Mouse (Mus musculus) megakaryocyte, embryonic 14.5 days (primary cell): ENCODE measurements around the gene Snrnp48. TPM values are rescaled to one million over a fixed set of nuclear protein-coding genes. Genes with fewer than 3 reads are reported as not detected.

Source experiments
- H3K27me3 ChIP-seq: replicated peaks from 2 replicates; pipeline ENCODE3; 2012; ENCODE audit warnings: inconsistent platforms
- H3K36me3 ChIP-seq: replicated peaks from 2 replicates; pipeline ENCODE3; 2012; ENCODE audit warnings: low read length, inconsistent platforms, mixed read lengths
- H3K4me1 ChIP-seq: 2 replicates; pipeline ENCODE4 v1.6.1; 2012; ENCODE audit warnings: inconsistent platforms
- H3K4me3 ChIP-seq: replicated peaks from 2 replicates; pipeline ENCODE3; 2012; ENCODE audit warnings: moderate library complexity, mild to moderate bottlenecking, inconsistent platforms
- H3K9me3 ChIP-seq: 2 replicates; pipeline ENCODE4 v1.6.1; 2012; ENCODE audit warnings: inconsistent platforms
- FLI1 ChIP-seq: IDR thresholded peaks from 2 replicates; pipeline ENCODE4 v1.6.1; 2012; ENCODE audit warnings: low read length, inconsistent platforms, mixed read lengths
- GATA1 ChIP-seq: IDR thresholded peaks from 3 replicates; pipeline ENCODE4 v1.6.1; 2012; ENCODE audit warnings: mixed read lengths, low read length, inconsistent platforms, borderline replicate concordance
- polyA plus RNA-seq: library from polyadenylated mRNA; stranded (reverse); fragments of >175 nt; gene quantifications from 2 replicates; pipeline ENCODE4 v1.2.3, GENCODE M21; 2012; ENCODE audit warnings: low replicate concordance; ENCODE audit not compliant: insufficient read depth

The Snrnp48 gene
- 3.0 and 32.8 TPM in 2 replicates for polyA plus RNA-seq

DNA sequence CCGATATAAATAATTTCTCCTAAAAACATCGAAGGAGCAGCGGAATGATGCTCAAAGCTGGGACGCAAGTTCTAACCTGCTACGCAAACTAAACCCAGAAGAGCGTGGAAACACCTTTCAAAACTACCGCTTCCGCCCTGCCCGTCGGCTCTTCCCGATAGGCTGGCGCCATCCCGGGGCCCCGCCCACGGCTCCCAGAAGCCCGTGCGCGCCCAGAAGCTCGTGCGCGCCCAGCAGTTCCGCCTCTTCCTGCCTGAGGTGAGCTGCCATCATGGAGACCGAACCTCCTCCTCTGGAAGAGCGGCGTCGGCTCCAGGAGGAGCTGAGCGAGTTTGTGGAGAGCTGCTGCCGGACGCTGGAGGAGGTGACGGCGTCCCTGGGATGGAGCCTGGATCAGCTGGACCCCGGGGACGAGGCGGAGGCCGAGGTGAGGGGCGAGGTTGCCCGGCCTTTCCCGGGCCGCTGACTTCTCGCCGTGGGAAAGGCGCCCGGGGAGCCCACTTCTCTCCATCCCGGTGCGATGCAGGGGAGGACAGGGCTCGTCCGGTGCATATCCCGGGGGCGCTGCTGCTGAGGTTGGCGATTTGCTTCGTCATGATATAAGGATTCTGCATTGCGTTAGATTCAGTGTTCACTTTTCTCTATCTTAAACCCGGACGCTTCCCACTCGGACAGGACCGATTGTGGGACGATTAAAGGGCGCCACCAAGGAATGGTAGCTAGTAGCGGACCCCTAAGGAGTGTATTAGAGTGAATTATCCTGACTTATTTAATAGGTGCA lies at the start of gene Snrnp48:
TSS of gene Snrnp48 (plus strand) at position 237 of the 781 bp plus-strand sequence.
- H3K9me3 ChIP-seq = no peaks in the 10 kb centered on the region
- peaks cover 29% of the 10 kb centered on the region for H3K4me1 ChIP-seq
- peak within 1 kb of the TSS; percentile 99 for H3K4me3 ChIP-seq
- H3K36me3 ChIP-seq = peaks cover 21% of the 10 kb centered on the region
- TF ChIP-seq GATA1 (no peak), FLI1 (no peak)
- peaks cover 3% of the 10 kb centered on the region for H3K27me3 ChIP-seq

GRCm38 (mm10) chr13:38155523-38155922 lies 49.2 kb upstream of the Snrnp48 start:
- Histone ChIP-seq H3K36me3 (no peaks in the 10 kb centered on the region), H3K4me1 (peaks cover 41% of the 10 kb centered on the region), H3K4me3 (no peak overlapping the region), H3K27me3 (peaks cover 39% of the 10 kb centered on the region), H3K9me3 (no peaks in the 10 kb centered on the region)
- TF ChIP-seq GATA1 (no peak), FLI1 (no peak)

DNA sequence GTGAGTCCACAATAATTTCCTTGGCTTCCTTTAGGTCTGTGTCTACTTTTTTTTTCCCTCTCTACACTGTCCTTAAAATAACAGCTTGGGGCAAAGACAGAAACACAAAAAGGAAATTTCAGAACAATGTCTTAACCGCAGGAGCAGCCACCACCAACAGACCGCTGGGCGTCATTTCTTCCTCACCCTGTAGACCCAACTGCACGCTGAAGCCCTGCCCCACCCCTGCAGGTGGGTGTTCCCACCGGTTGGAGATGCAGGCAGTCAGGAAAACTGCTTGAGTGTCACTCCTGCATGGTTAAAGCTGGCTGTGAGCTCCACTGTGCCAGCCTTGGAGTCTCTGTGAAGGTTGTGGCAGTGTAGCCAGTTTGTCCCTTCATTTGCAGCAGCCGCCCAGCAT lies 47.1 kb upstream of the Snrnp48 start:
- H3K9me3 ChIP-seq = no peaks in the 10 kb centered on the region
- H3K27me3 ChIP-seq = peaks cover 19% of the 10 kb centered on the region
- TF ChIP-seq FLI1 = no peak
- TF ChIP-seq GATA1 = no peak
- H3K4me3 ChIP-seq = peak overlapping the region; percentile 51
- H3K36me3 ChIP-seq = no peaks in the 10 kb centered on the region
- H3K4me1 ChIP-seq = peaks cover 23% of the 10 kb centered on the region

DNA sequence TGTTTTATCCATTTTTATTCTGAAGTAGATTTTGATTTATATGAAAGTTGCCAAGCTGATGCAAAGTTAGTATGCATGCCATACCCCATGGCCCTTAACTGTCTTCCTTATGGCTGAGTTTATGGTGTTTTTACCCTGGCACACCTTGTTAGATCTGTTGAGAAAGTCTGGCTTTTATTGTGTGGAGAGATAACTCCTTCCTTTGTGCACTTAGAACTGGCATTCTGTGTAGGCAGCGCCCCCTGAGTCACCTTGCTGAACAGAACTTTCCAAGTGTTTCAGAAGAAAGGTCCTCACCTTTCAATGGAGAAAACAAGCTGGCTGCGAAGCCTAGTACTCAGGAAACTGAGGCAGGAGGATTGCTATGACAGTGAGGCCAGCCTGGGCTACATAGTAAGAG lies 42.7 kb upstream of the Snrnp48 start:
- no peaks in the 10 kb centered on the region for H3K9me3 ChIP-seq

GRCm38 (mm10) chr13:38162668-38163067 lies 42.1 kb upstream of the Snrnp48 start:
- Histone ChIP-seq H3K27me3 (peaks cover 6% of the 10 kb centered on the region), H3K4me3 (no peak overlapping the region), H3K9me3 (no peaks in the 10 kb centered on the region), H3K36me3 (no peaks in the 10 kb centered on the region), H3K4me1 (peaks cover 10% of the 10 kb centered on the region)
- TF ChIP-seq GATA1 (no peak), FLI1 (no peak)

More for the DNA sequence above, 42.7 kb upstream of the Snrnp48 start:
- TF ChIP-seq FLI1 (no peak), GATA1 (no peak)
- Histone ChIP-seq H3K4me1 (peaks cover 15% of the 10 kb centered on the region), H3K27me3 (peaks cover 7% of the 10 kb centered on the region), H3K36me3 (no peaks in the 10 kb centered on the region), H3K4me3 (no peak overlapping the region)

- Histone ChIP-seq H3K9me3 (no peaks in the 10 kb centered on the region), H3K36me3 (no peaks in the 10 kb centered on the region), H3K4me3 (no peak overlapping the region), H3K27me3 (peaks cover 9% of the 10 kb centered on the region), H3K4me1 (peaks cover 3% of the 10 kb centered on the region; the same call in 1 of the 2 replicates)
- TF ChIP-seq FLI1 (no peak), GATA1 (no peak)
Observed at GRCm38 (mm10) chr13:38164932-38165331, 39.8 kb upstream of the Snrnp48 start.

- no peaks in the 10 kb centered on the region for H3K9me3 ChIP-seq
Observed at GRCm38 (mm10) chr13:38167056-38167455, 37.7 kb upstream of the Snrnp48 start.

GRCm38 (mm10) chr13:38170707-38171144 lies 34.0 kb upstream of the Snrnp48 start:
- TF ChIP-seq GATA1 (no peak), FLI1 (no peak)
- H3K4me3 ChIP-seq = no peak overlapping the region
- H3K36me3 ChIP-seq = no peaks in the 10 kb centered on the region
- H3K27me3 ChIP-seq = peaks cover 20% of the 10 kb centered on the region
- peaks cover 8% of the 10 kb centered on the region for H3K4me1 ChIP-seq
- no peaks in the 10 kb centered on the region for H3K9me3 ChIP-seq

More at GRCm38 (mm10) chr13:38167056-38167455, 37.7 kb upstream of the Snrnp48 start:
- H3K36me3 ChIP-seq = no peaks in the 10 kb centered on the region
- peaks cover 8% of the 10 kb centered on the region; the same call in 1 of the 2 replicates for H3K4me1 ChIP-seq
- no peak overlapping the region for H3K4me3 ChIP-seq
- H3K27me3 ChIP-seq = peaks cover 15% of the 10 kb centered on the region
- TF ChIP-seq FLI1 (no peak), GATA1 (no peak)

DNA sequence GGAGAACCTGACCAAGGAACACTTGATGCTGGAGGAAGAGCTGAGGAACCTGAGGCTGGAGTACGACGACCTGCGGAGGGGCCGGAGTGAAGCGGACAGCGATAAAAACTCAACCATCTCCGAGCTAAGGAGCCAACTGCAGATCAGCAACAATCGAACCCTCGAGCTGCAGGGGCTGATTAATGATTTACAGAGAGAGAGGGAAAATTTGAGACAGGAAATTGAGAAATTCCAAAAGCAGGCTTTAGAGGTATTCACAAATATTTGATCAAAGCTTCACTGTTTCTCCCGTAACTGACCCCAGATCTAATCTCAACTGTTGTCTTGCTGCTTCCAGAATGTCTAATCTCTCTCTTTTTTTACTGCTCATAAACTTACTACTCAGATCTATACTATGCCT lies 11.3 kb upstream of the Snrnp48 start:
- peaks cover 54% of the 10 kb centered on the region for H3K9me3 ChIP-seq
- H3K4me1 ChIP-seq = no peaks in the 10 kb centered on the region
- peaks cover 5% of the 10 kb centered on the region for H3K27me3 ChIP-seq
- H3K36me3 ChIP-seq = no peaks in the 10 kb centered on the region
- no peak for TF ChIP-seq FLI1
- TF ChIP-seq GATA1 = no peak
- H3K4me3 ChIP-seq = no peak overlapping the region

- peaks cover 9% of the 10 kb centered on the region; the same call in 1 of the 2 replicates for H3K4me1 ChIP-seq
- no peaks in the 10 kb centered on the region for H3K36me3 ChIP-seq
- peaks cover 14% of the 10 kb centered on the region for H3K9me3 ChIP-seq
- H3K27me3 ChIP-seq = peaks cover 3% of the 10 kb centered on the region
- no peak overlapping the region for H3K4me3 ChIP-seq
- TF ChIP-seq FLI1 = no peak
- no peak for TF ChIP-seq GATA1
Observed at GRCm38 (mm10) chr13:38201413-38201812, 3.3 kb upstream of the Snrnp48 start.
